Mouse (Mus musculus) midbrain, embryonic 10.5 days (tissue): ENCODE measurements around the gene Kcnk1. TPM values are rescaled to one million over a fixed set of nuclear protein-coding genes. Genes with fewer than 3 reads are reported as not detected.

ENCODE experiments used
- DNase-seq: peaks from one replicate; pipeline ENCODE4 v3.0.0-alpha.2; 2017; ENCODE audit warnings: low spot score
- H3K27ac ChIP-seq: fragments of 300-500 bp; sonication (generic); replicated peaks from 2 replicates; pipeline ENCODE4 v1.5.1; 2016; ENCODE audit warnings: mild to moderate bottlenecking
- H3K27me3 ChIP-seq: fragments of 300-500 bp; sonication (generic); 2 replicates; pipeline ENCODE4 v1.6.1; 2016; ENCODE audit warnings: low read depth, mild to moderate bottlenecking; ENCODE audit not compliant: poor library complexity, severe bottlenecking
- H3K36me3 ChIP-seq: fragments of 300-500 bp; sonication (generic); 2 replicates; pipeline ENCODE4 v1.6.1; 2016; ENCODE audit warnings: mild to moderate bottlenecking, moderate library complexity
- H3K4me1 ChIP-seq: fragments of 300-500 bp; sonication (generic); 2 replicates; pipeline ENCODE4 v1.6.1; 2016
- H3K4me3 ChIP-seq: fragments of 300-500 bp; sonication (generic); 2 replicates; pipeline ENCODE4 v1.5.1; 2016; ENCODE audit warnings: mild to moderate bottlenecking, moderate library complexity
- H3K9me3 ChIP-seq: fragments of 300-500 bp; sonication (generic); replicated peaks from 2 replicates; pipeline ENCODE4 v1.6.1; 2016; ENCODE audit warnings: mild to moderate bottlenecking
- WGBS: fragments of 180-500 bp; shearing (Covaris S2); methylation state at CpG from one replicate; pipeline ENCODE4 v1.1.7; 2016; 5-methylcytosine and 5-hydroxymethylcytosine counted together
- polyA plus RNA-seq: library from polyadenylated mRNA; unstranded; fragments of >200 nt; fragmentation: Nextera tagmentation; extraction: Ambion mirVana; gene quantifications from 2 replicates; pipeline ENCODE4 v1.2.1, GENCODE M21; 2016

Kcnk1 gene
- 3.8 and 5.2 TPM in 2 replicates for polyA plus RNA-seq

- H3K27me3 ChIP-seq = peaks cover 75% of the 10 kb centered on the region
- peak; percentile 67 for DNase-seq
- peak within 1 kb of the TSS; percentile 75 for H3K27ac ChIP-seq
- H3K36me3 ChIP-seq = no peaks in the 10 kb centered on the region
- H3K4me1 ChIP-seq = peaks cover 27% of the 10 kb centered on the region
- peak within 1 kb of the TSS; percentile 69 for H3K4me3 ChIP-seq
- no peaks in the 10 kb centered on the region for H3K9me3 ChIP-seq
- WGBS = under 1% methylated on average over 73 of the region's 73 CpGs
Observed at GRCm38 (mm10) chr8:125995101-125995986, at the start of gene Kcnk1. TSS of gene Kcnk1 (plus strand) at chr8:125995170.

- no peaks in the 10 kb centered on the region for H3K4me1 ChIP-seq
- no peak for DNase-seq
Observed at GRCm38 (mm10) chr8:125948696-125949308, 46.2 kb upstream of the Kcnk1 start.

GRCm38 (mm10) chr8:125950007-125950940, 44.7 kb upstream of the Kcnk1 start:
- Histone ChIP-seq H3K4me1 (no peaks in the 10 kb centered on the region; the same call in 1 of the 2 replicates), H3K9me3 (no peaks in the 10 kb centered on the region), H3K36me3 (no peaks in the 10 kb centered on the region), H3K4me3 (no peak overlapping the region), H3K27me3 (peaks cover 27% of the 10 kb centered on the region), H3K27ac (no peak overlapping the region)
- 26% methylated on average over 23 of the region's 23 CpGs for WGBS
- peak; percentile 79 for DNase-seq

More at GRCm38 (mm10) chr8:125948696-125949308, 46.2 kb upstream of the Kcnk1 start:
- 93% methylated on average over 9 of the region's 9 CpGs for WGBS
- Histone ChIP-seq H3K36me3 (no peaks in the 10 kb centered on the region), H3K4me3 (no peak overlapping the region), H3K27me3 (peaks cover 25% of the 10 kb centered on the region), H3K27ac (no peak overlapping the region), H3K9me3 (no peaks in the 10 kb centered on the region)

GRCm38 (mm10) chr8:125955671-125956070, 39.3 kb upstream of the Kcnk1 start:
- peaks cover 2% of the 10 kb centered on the region; the same call in 1 of the 2 replicates for H3K9me3 ChIP-seq
- H3K36me3 ChIP-seq = no peaks in the 10 kb centered on the region
- H3K27me3 ChIP-seq = peaks cover 40% of the 10 kb centered on the region
- H3K27ac ChIP-seq = no peak overlapping the region
- peak; percentile 61 for DNase-seq
- 16% methylated on average over 11 of the region's 11 CpGs for WGBS
- 0 out of 2 replicates have a peak overlapping the region, but pooled peaks have one; percentile 14 for H3K4me3 ChIP-seq
- peaks cover 3% of the 10 kb centered on the region; the same call in 1 of the 2 replicates for H3K4me1 ChIP-seq

- 86% methylated on average over 9 of the region's 9 CpGs for WGBS
- Histone ChIP-seq H3K9me3 (peaks cover 8% of the 10 kb centered on the region; the same call in 1 of the 2 replicates), H3K27ac (no peak overlapping the region), H3K36me3 (no peaks in the 10 kb centered on the region), H3K4me1 (peaks cover 3% of the 10 kb centered on the region; the same call in 1 of the 2 replicates), H3K27me3 (peaks cover 30% of the 10 kb centered on the region; the same call in 1 of the 2 replicates), H3K4me3 (no peak overlapping the region)
- DNase-seq = no peak
Observed at GRCm38 (mm10) chr8:125956796-125957195, 38.2 kb upstream of the Kcnk1 start.

- Histone ChIP-seq H3K27me3 (peaks cover 25% of the 10 kb centered on the region; the same call in 1 of the 2 replicates), H3K36me3 (no peaks in the 10 kb centered on the region), H3K4me3 (no peak overlapping the region), H3K9me3 (peaks cover 8% of the 10 kb centered on the region; the same call in 1 of the 2 replicates), H3K4me1 (peaks cover 3% of the 10 kb centered on the region; the same call in 1 of the 2 replicates), H3K27ac (no peak overlapping the region)
- 84% methylated on average over 13 of the region's 13 CpGs for WGBS
- DNase-seq = no peak
Observed at GRCm38 (mm10) chr8:125957226-125957993, 37.6 kb upstream of the Kcnk1 start.

- WGBS = 90% methylated on average over 1 of the region's 1 CpGs
- no peaks in the 10 kb centered on the region for H3K36me3 ChIP-seq
- no peak overlapping the region for H3K4me3 ChIP-seq
- peaks cover 8% of the 10 kb centered on the region; the same call in 1 of the 2 replicates for H3K9me3 ChIP-seq
- peaks cover 25% of the 10 kb centered on the region for H3K27me3 ChIP-seq
- H3K27ac ChIP-seq = no peak overlapping the region
- DNase-seq = no peak
- H3K4me1 ChIP-seq = peaks cover 3% of the 10 kb centered on the region; the same call in 1 of the 2 replicates
Observed at GRCm38 (mm10) chr8:125957994-125958368, 37.0 kb upstream of the Kcnk1 start.

- no peak overlapping the region for H3K4me3 ChIP-seq
- no peak overlapping the region for H3K27ac ChIP-seq
- WGBS = 64% methylated on average over 4 of the region's 4 CpGs
- H3K9me3 ChIP-seq = peaks cover 8% of the 10 kb centered on the region; the same call in 1 of the 2 replicates
- peaks cover 14% of the 10 kb centered on the region for H3K4me1 ChIP-seq
- H3K36me3 ChIP-seq = no peaks in the 10 kb centered on the region
- no peak for DNase-seq
- H3K27me3 ChIP-seq = peaks cover 36% of the 10 kb centered on the region
Observed at GRCm38 (mm10) chr8:125959363-125959771, 35.6 kb upstream of the Kcnk1 start.

GRCm38 (mm10) chr8:125960037-125960436, 34.9 kb upstream of the Kcnk1 start:
- Histone ChIP-seq H3K4me3 (no peak overlapping the region), H3K9me3 (peaks cover 8% of the 10 kb centered on the region; the same call in 1 of the 2 replicates), H3K27ac (no peak overlapping the region), H3K27me3 (peaks cover 43% of the 10 kb centered on the region), H3K36me3 (no peaks in the 10 kb centered on the region), H3K4me1 (peaks cover 14% of the 10 kb centered on the region)
- DNase-seq = no peak
- WGBS = 91% methylated on average over 8 of the region's 8 CpGs

- 91% methylated on average over 6 of the region's 6 CpGs for WGBS
- Histone ChIP-seq H3K27me3 (peaks cover 39% of the 10 kb centered on the region), H3K4me1 (peaks cover 11% of the 10 kb centered on the region), H3K9me3 (peaks cover 8% of the 10 kb centered on the region; the same call in 1 of the 2 replicates), H3K36me3 (no peaks in the 10 kb centered on the region), H3K27ac (no peak overlapping the region), H3K4me3 (no peak overlapping the region)
- DNase-seq = no peak
Observed at GRCm38 (mm10) chr8:125961790-125962189, 33.2 kb upstream of the Kcnk1 start.

- Histone ChIP-seq H3K27ac (0 out of 2 replicates have a peak overlapping the region, but pooled peaks have one; percentile 33), H3K4me3 (peak overlapping the region; percentile 33), H3K36me3 (no peaks in the 10 kb centered on the region), H3K27me3 (peaks cover 37% of the 10 kb centered on the region), H3K9me3 (peaks cover 8% of the 10 kb centered on the region; the same call in 1 of the 2 replicates), H3K4me1 (peaks cover 11% of the 10 kb centered on the region)
- no peak for DNase-seq
- 9% methylated on average over 11 of the region's 11 CpGs for WGBS
Observed at GRCm38 (mm10) chr8:125963807-125964211, 31.2 kb upstream of the Kcnk1 start.
